Mouse (Mus musculus) thymus, postnatal 4 days (tissue): ENCODE results near the gene Trmt44.
"Not testable (repeated sequence)": the region's sequence is repeated elsewhere in the genome, so short reads cannot be mapped to it uniquely, and the experiment has no call there.

Experiments
- DNase-seq: peaks from one replicate; pipeline ENCODE4 v3.0.0; 2021

Gene Trmt44

DNA sequence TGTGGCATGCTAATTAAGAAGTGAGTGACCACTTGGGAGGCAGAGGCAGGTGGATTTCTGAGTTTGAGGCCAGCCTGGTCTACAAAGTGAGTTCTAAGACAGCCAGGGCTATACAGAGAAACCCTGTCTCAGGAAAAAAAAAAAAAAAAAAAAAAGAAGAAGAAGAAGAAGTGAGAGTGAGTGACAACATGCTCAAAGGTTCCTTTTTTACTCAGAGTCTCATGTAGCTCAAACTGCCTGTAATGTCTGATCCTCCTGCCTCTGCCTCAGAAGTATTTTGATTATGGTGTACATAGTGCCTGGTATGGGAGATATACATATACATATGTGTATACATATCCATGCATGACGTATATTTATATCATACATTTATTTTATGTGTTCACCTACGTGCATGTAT is 9.4 kb upstream of the Trmt44 start:
- not testable (repeated sequence) for DNase-seq

DNA sequence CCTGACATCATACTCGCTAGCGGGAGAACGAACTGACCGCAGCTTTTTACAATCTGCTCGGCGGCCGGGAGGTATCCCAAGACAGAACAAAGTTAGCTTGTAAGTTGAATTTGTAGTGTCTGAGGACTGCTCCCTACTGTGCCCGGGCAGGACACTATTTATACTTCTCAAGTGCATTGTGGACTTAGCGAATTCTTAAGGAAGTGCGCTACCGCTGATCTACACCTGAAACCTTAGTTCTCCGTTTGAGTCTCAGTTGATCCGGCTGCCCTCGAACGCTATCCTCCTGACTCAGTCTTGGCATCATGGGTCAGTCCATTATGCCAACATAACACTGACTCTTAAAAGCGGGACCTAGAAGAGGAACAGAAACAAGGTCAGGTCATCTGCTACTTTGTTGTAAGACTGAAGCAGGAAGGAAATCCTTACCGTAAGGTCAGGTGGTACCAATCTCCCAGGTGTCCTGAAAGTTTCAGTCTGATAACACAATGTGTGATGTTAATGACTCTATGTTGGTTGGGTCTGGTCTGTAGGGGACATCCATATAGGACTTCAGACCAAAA is 8.4 kb upstream of the Trmt44 start:
- DNase-seq, result no peak

DNA sequence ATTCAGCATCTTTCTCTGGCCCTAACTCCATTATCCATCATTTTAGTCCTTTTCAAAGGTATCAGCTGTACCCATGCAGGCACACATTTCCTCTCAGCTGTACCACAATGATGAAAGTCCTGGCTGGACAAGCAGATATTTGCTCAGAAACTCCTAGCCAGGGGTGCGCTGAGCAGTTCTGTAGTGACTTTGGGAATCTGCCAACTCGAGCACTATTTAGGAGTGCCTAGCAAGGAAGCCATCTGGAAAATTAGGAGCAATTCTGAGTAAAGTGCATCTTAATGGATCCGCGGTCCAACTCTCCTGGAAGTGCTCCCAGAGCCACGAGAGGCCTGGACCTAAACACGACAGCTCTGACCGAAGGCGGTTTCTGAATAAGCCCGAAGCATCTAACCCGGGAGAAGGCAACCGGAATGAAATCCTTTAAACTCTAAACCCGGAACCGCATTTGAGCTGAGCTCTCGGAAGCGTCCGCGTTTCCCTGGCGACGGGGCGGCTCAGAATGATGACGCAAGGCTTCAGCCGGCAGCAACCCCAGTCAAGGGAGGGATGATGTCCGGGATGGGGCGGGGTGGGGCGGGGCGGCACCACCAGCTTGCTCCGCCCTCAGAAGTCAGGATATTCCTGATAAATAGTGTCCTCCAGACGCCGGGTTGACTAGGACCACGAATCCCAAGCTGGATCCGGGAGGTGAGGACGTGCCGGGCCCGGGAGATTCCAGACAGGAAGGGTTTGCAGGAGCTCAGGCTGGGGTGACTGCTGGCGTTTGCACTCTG is 7.8 kb upstream of the Trmt44 start, which contains the start of gene Acox3:
Gene Acox3 (plus strand): TSS at position 596 of the 776 bp plus-strand sequence.
- DNase-seq, result peak; percentile 95

DNA sequence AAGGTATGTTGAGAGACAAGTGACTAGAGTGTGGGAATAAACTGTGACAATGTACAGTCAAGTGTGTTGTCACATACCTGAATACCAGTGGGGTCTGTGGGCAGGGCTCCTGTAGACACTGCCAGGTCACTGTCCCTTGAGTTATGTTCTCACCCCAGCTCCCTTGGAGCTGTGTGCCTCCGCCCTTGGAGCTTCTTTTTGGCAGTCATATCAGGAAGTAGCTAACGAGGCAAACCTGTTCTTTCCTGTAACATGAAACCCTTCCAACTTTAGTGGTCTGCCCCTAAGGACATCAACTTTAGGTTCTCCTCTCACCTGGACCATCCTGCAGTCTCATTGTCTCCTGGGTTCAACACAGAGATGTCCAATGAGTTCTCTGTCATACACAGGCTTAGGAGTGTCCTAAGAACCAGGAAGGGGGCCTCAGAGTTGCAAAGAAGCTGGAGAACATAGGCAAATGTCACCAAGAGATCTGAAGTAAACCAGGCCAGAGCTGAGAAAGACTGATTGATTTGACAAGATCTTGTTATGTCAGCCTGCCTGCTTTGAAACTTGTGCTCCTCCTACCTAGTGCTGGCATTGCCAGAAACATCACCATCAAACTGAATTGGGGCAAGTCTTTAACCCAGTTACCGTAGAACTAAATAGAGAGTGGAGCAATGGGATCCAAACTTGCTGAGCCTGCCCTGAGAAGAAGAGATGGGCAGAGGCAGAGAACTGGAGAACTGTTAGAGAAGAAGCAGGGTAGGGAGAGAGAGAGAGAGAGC is 5.5 kb upstream of the Trmt44 start:
- DNase-seq, result no peak

DNA sequence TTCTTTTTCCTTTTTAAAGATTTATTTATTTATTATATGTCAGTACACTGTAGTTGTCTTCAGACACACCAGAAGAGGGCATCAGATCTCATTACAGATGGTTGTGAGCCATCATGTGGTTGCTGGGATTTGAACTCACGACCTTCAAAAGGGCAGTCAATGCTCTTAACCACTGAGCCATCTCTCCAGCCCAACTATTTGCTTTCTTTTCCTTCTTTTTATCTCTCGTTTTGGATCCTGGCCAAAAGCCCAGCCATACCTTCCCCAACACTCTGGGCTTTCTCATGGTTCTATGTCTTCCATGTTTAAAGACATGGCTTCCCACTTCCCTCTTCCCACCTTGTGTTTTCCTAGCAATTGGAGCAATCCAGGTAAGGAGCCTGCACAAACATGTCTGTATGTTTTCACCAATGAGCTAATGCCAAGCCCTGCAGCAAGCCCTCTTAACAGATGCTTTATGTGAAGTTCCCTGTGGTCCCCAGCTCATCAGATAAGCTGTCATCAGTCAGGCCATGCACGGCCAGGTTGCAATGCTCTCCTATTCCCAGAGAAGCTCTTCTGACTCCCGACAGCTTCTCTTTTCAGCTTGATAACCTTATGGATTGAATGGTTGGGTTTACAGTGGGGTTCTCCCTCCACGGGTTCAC is 4.5 kb upstream of the Trmt44 start:
- no peak for DNase-seq

DNA sequence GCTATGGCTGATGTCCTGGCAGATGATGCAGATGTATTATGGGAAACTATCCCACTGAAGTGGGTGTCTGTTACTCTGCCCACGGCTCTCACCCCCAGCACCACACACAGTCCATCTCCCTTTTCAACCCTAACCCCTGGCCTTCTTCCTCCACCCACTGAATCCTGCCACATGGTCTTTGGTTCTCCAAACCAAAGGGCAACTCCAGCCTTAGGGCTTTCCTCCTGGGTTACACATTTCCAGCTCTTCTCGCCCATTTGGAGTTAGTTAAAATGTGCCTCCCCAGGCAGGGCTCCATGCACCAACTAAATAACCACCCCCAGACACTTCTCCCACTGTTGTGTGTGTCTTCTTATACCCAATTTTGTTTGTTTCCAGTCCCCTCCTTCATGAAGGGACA is 3.5 kb upstream of the Trmt44 start:
- no peak for DNase-seq

DNA sequence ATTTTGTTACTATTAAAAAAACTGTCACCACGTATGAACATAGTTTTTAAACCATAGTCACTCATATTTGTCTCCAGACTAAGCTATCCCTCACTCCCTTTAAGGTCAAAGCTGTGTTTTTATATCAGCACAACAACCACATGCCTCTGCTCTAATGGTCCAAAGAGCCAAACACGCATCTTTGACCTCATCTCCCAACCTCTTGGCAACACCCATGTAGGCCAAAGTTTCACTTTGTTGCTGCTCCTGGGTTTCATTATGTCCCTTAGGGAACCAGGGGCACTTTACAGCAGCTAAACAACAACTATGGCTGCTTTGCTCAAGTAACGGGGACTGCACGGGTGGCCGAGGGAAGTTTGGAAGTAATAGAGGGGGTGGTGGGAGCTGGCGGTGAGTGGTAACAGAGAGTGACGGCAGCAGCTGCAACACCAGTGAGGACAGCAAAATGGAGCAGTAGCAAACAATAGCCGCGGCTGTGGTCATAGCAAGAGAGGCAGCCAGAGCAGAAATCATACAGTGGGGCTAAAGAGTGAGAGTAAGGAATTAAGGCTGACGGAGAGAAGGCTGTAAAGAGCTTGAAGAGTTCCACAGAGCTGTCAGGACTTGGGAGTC is 1.6 kb upstream of the Trmt44 start:
- DNase-seq, result no peak

DNA sequence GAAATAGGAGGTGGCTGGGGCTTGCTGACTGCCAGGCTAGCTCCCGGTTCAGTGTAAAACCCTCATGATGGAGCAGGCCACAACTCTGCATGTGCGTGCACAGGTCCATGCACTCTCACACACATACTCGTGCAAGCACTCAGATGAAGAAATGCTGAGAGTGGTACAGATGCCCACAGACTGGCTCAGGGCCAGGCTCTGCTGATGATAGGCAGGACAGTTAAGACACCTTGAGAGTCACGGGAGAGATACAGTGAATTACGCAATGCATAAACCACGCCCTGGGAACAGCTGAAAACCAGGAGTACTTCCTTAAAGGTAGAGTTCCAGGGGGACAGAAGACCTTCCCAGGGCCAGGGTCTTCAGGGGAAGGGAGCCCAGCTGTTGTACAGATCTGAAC is 3.3 kb downstream of the Trmt44 start:
- no peak for DNase-seq

DNA sequence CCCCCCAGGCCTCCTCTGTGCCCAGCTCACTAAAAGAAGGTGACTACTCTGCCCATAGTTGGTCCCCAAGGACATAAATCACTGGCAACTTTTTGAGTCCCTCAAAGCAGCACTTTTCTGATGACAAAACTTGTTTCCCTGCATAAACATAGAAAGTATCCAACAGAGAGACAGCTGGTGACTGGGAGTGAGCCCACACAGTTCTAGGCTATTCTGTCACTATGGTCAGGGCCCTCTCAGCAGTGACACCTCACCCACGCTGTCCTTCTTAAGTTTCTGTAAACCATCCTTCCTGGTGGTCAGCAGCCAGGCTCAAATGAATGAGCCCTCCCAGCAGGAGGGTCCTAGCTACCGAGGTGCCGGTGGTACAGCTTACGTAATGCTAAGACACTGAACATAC is 8.2 kb downstream of the Trmt44 start:
- no peak for DNase-seq

DNA sequence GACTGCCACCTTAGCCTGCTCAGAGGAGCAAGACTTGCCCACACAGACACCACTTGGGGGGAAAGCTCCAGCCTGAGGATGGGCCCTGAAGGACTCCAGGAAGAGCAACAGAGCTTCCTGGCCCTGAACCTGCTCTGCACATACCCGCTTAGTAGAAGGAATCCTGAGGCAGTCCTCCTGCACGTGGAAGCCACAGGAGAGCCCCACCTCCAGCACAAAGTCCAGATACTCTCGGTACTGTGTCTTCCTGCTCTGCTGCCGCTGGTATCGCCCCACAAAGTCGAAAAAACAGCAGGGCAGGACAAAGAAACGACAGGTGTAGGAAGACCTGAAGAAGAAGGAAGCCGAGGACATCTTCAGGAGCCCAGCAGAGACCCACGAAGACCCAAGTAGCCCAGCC is 9.7 kb downstream of the Trmt44 start:
- DNase-seq, result no peak

DNA sequence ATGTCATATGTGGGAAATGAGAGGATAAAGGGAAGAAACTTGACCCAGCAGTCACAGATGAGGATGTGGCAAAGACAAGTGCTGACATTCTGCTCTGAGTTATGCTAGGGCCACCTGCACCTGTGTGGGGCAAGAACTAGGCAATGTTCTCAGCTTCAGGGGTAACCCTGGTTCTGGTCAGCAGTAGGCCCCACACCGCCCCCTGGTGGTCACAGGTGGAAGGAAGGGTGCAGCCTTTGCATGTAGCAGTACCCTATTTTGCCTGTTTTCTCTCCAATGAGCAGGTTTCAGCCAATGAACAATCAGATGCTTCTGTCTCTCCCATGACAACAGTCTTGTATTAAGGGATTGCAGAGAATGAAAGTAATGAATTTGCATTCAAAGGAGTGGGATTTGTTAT is 11.4 kb downstream of the Trmt44 start:
- peak; percentile 88 for DNase-seq

DNA sequence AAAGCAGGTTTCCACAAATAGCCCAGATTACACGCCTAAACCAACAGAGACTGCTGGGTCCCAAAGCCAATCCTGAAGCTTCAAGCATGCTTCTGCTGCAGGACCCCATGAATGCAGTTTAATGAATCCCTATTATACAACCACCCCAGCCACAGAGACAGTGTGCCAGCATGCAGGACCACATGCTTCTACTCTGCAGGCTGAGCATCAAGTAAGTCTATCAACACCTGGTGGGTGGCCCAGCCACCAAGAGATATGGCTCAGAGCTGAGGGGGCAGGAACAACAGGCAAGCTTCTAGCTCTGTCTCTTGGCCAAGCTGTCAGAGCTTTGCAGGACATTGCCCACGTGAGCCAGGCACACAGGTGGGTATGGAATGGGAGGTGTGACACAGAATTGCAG is 12.3 kb downstream of the Trmt44 start:
- DNase-seq, result no peak

DNA sequence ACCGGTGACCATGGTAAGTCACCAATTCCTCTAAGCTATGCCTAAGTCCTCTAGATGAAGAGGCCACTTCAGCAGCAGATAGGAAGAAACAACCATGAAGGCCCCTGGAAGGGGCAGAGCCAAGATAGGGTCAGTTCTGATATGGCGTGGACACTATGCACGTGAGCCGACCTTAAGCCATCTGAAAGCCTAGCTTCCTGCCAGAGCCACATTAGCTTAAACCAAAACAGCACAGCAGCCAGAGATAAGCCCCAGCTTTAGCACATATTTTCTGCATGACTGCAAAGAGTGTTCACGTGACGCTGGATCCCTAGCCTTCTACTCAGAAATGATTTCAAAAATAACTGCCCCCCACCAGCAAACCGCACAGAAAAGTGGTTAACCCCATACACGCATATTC is 15.4 kb downstream of the Trmt44 start:
- DNase-seq, result no peak

DNA sequence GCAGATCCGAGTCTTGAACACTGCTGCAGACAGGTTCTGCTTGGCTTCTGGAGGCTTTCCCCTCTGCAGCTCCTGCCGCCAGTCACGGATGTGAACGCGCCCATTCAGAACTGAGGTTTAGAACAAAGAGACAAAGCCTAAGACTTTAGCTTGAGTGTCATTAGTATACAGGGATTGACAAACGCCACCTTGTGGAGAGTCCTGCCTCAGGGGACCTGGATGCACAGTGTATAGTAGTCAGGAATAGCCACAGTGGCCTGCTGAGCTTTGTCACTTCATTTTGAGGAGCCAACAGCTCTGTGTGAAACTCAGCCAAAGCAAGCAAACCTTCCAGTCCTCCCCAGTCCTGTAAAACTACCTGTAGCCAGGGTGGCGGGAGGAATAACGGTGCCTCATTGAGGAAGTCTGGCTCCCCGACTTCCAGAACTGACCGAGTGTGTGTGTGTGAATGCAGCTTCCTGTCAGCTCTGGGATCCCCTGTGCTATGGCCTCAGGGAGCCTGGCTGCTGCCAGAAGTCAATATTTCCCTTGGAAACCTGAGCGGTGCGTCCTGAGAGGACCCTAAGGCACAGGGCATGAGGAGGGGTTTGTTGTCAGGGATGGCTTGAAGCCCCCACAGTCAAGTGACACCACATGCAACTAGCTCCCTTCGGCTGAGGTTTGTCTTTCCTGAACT is 16.8 kb downstream of the Trmt44 start:
- DNase-seq, result no peak

DNA sequence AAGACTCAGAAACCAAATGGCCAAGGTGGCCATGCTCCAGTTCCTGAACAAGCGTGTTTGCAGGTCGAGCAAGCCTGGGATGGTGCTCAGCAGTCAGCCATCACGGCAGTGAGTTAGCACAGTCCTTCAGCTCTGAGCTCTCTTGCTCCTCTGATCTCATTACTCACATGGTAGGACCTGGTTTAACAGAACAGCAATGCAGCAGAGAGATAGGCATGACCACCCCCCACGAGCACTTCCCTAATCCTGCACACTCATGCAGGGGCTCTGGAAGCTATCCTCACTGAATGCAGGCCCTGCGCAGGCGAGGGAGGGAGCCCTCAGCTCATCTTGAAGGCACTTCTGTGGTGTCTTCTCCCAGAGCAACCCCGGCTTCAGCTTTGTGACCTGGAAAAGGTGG is 18.5 kb downstream of the Trmt44 start:
- no peak for DNase-seq

DNA sequence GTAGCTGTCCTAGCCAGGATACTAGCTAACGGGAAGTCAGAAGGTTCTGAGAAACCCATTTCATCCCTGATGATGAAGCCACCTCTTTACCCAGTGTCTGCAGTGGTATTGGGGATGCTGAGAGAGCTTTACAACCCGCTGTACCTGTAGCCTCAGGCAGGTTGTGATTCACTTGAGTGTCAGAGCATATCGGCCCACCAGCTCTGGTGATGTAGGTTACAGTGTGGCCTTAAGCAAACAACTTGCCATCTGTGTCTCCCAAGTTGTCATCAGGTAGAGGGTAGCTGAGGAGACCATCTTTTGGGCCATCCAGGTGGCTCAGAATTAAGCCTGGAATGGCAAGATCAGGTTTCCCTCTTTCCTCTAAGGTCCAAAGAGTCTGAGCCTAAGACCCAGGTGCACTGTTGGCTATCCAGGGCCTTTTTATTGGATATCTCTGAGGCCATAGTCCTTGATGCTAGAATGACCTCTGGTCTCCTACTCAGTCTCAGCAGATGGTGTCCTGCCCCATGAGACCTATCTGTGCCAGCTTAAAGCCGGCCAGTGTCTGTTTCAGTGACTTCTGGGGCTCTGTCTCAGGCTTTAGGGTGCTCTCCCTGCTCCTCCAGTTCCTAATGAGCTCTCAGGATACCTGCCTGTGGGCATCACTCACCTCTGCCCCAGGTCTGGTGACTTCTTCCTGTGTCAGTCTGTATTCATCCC is 21.9 kb downstream of the Trmt44 start:
- no peak for DNase-seq

DNA sequence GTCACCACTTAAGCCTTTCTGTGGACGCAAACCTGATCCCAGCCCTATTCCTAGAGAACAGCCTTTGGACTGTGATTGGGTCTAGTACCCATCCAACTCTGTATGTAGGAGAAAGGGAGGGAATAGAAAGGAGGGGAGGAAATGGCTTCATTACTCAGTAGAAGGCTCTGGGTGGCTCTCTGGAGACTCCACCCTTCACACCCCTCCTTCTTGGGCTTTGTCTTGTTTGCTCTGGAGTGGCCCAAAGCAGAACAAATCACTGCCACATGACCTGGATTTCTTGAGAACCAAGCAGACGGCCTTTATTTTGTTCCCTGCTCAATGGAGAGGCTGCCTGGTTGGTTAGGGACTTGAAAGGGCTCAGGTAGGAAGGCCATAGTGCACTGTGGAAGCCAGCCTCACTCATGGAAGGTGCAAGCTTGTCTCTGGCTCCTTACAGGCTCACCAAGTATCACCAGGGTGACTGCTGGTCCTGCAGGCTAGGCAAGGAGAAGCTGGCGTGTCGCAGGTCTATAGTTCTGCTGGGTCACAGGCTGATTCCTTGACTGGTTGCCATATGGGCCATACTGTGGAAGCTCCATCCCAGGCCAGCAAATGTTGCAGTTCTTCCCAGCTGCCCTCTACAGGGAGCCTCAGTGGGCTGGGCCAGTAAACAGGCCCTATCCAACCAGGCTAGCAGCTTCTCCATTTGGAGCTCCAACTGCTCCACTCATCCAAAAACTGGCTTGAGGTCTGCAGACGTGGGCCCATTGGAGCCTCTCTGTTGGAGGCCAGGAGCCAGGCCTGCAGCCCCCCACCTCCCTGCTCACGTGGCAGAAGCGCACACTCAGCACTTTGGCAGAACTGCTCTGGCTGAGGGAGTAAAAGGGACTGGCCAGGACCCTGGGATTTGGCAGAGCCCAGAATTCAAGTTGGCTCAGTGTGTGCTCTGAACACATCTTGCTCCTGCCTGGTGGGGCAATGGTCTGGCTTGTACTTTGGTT is 22.7 kb downstream of the Trmt44 start:
- no peak for DNase-seq

DNA sequence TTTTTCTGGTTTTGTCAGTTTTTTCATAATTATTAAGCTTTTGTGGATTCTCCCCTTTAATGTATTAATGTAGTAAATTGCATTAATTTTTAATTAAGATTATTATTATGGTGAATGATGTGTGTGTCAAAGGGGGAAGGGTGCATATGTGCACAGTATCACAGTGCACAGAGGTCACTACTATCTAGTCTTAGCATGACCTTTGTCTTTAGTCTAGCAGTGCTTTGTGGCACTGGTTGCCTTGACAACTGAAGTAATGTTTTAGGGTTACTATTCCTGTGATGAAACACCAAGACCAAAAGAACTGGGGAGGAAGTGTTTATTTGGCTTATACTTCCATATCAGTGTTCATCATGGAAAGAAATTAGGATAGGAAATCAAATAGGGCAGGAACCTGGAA is 28.7 kb downstream of the Trmt44 start:
- DNase-seq, result no peak

DNA sequence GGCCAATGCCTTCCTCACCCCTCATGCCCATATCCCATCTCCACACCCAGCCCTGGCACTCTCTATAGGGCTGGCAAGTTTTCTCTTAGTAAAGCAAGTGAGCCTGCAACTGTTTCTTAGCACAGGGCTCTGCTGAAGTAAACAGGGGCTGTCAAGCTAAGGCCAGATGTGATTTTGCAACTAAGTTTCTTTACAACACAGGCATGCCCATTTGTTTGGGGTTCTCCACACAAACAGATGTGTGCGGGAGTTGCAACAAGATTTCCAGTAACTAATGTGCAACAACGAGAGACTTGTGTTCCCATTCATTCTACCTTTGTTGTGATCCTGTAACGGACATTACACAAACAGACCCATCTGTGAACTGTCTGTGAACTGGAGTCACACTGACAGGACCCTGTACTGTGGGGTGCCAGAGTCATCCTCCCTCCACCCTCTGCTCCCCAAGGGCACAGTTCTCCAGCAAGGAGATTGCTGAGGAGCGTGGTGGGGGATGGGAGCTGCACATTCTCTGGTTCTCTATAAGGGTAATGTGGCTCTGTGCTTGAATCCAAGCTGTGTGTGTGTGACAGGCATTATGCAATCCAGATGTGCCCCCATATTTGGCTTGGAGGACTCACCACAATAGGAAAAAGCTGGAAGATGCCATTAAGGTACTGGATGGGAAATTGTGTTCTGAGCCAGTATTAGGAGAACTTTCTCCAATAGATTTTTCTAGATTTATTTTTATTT is 33.6 kb downstream of the Trmt44 start:
- no peak for DNase-seq

DNA sequence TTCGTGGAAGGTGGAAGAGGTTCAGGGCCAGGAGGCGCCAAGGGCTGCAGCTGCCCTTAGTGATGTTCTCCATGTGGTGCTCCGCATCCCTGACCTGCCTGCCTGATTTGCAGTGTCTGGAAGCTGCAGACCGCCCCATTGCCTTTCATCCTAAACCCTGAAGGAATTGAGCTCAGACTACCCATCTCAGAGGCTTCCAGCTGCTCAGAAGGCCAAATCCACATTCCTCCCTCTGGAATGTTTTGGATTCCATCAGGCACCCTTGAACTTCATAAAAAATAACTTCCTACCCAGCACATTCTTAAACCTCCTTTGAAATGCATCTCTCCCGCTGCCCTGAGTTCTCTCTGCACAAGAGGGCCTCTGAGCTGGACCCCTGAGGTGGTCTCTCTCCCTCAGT is 34.3 kb downstream of the Trmt44 start:
- no peak for DNase-seq
